Mouse (Mus musculus) urinary bladder, adult 18-20 months (tissue): ENCODE measurements around the gene March6.

Source experiments
- DNase-seq, 2 experiments: peaks; one replicate each; pipeline ENCODE4 v3.0.0; 2022; ENCODE audit warnings: low spot score in 2 of 2, mixed read lengths in 2 of 2

March6 gene

GRCm38 (mm10) chr15:31511406-31511771 lies 19.5 kb downstream of the March6 start:
- DNase-seq, result no peak

GRCm38 (mm10) chr15:31510477-31511405 lies 20.1 kb downstream of the March6 start:
- DNase-seq, result no peak

- no peak for DNase-seq
Observed at GRCm38 (mm10) chr15:31505082-31505481, 25.8 kb downstream of the March6 start.

GRCm38 (mm10) chr15:31503447-31503846 lies 27.4 kb downstream of the March6 start:
- no peak for DNase-seq

- no peak for DNase-seq
Observed at GRCm38 (mm10) chr15:31502996-31503395, 27.9 kb downstream of the March6 start.

GRCm38 (mm10) chr15:31502313-31502712 lies 28.5 kb downstream of the March6 start:
- DNase-seq, result no peak

- no peak for DNase-seq
Observed at GRCm38 (mm10) chr15:31494803-31495202, 36.0 kb downstream of the March6 start.

- DNase-seq, result no peak
Observed at GRCm38 (mm10) chr15:31494310-31494709, 36.5 kb downstream of the March6 start.

GRCm38 (mm10) chr15:31487407-31487806 lies 43.4 kb downstream of the March6 start:
- DNase-seq, result no peak

GRCm38 (mm10) chr15:31476678-31477077 lies 54.2 kb downstream of the March6 start:
- no peak for DNase-seq

GRCm38 (mm10) chr15:31472645-31473574 lies 57.9 kb downstream of the March6 start:
- no peak for DNase-seq

- DNase-seq, result no peak
Observed at GRCm38 (mm10) chr15:31471529-31471928, 59.3 kb downstream of the March6 start.

GRCm38 (mm10) chr15:31469497-31469896 lies 61.4 kb downstream of the March6 start:
- DNase-seq, result no peak

- no peak for DNase-seq
Observed at GRCm38 (mm10) chr15:31468806-31469205, 62.0 kb downstream of the March6 start.

GRCm38 (mm10) chr15:31466749-31467148 lies 64.1 kb downstream of the March6 start:
- DNase-seq, result no peak

GRCm38 (mm10) chr15:31466295-31466694 lies 64.6 kb downstream of the March6 start:
- DNase-seq, result no peak

- no peak for DNase-seq
Observed at GRCm38 (mm10) chr15:31465806-31466205, 65.0 kb downstream of the March6 start.

GRCm38 (mm10) chr15:31460571-31460970 lies 70.3 kb downstream of the March6 start:
- DNase-seq, result no peak

- no peak for DNase-seq
Observed at GRCm38 (mm10) chr15:31458081-31458480, 72.8 kb downstream of the March6 start.

- DNase-seq, result no peak
Observed at GRCm38 (mm10) chr15:31456381-31456780, 74.5 kb downstream of the March6 start.

GRCm38 (mm10) chr15:31454861-31455295 lies 76.0 kb downstream of the March6 start:
- DNase-seq, result no peak

- DNase-seq, result no peak
Observed at GRCm38 (mm10) chr15:31454096-31454860, 76.6 kb downstream of the March6 start.
